Mouse (Mus musculus) T-helper 2 cell (primary cell): ENCODE results near the gene Esrrg.

Experiments used
- in situ Hi-C: fragments of 300-600 bp; cut with MboI, MseI; formaldehyde crosslinking; loops from one replicate; pipeline ENCODE4 v1.15.1; 2025; ENCODE audit warnings: high pct_unique_total_duplicates

Gene Esrrg

DNA sequence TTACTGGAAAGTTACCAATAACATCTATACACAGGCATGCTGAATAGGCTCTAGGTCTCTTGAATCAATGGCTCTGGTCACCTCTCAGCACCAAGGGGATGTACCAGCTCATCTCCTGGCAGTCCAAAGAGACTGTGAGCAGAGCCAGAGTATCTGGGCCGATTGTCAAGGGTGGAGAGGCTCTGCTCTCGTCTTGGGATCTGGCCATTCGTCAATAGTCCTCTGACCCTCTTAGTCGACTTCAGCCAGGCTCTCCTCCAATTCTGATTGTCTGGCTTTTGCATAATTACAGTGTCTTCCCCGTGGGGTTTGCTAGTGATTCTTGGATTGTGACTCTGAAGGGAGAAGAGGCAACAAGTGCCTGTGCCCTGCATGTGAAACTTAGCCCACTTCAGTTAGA, 41.3 kb downstream of the Esrrg start:
- in situ Hi-C loops = loop anchor here (10.0 kb wide), 1 partner anchor 345 kb away; no protein-coding TSS in a partner anchor

DNA sequence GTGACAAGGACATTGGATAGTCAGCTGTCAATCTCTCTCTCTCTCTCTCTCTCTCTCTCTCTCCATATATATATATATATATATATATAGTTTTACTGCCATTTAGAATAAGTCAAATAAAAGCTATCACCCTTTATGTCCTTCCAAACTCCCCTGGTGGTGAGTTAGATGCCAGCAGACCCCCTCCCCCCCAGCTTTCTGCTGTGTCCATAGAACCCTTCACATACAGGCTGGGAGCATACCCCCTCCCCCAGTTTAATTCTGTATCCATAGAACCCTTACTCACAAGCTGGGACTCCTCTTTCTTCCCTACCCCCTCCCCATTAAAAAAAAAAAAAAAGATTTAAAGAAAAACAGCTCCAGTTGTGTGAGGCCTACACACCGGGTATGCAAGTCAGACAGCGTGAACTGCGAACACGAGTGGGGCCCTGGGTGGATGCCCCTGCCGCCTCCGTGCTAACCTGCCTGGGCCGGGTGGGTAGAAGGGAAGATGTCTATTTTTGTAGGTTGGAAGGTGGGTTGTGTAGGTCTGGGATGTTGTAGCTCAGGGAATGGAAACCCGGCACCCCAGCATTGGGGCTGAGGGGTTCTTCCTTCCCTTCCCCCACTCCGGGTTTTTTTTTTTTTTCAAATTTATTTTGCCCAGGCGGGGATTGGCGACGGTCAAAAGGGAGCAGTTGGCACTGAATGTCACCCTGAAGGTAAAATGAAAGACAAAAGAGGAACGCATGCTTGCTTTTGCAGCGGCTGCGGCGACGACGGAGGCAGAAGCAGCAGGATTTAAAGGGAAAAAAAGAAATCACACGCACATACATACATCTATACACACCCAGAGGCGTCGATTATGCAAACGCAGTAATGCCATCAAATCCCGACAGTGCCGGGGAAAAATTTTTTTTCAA, 42.4 kb downstream of the Esrrg start:
- in situ Hi-C loops = loop anchor here (10.0 kb wide), 1 partner anchor 346 kb away; no protein-coding TSS in a partner anchor

DNA sequence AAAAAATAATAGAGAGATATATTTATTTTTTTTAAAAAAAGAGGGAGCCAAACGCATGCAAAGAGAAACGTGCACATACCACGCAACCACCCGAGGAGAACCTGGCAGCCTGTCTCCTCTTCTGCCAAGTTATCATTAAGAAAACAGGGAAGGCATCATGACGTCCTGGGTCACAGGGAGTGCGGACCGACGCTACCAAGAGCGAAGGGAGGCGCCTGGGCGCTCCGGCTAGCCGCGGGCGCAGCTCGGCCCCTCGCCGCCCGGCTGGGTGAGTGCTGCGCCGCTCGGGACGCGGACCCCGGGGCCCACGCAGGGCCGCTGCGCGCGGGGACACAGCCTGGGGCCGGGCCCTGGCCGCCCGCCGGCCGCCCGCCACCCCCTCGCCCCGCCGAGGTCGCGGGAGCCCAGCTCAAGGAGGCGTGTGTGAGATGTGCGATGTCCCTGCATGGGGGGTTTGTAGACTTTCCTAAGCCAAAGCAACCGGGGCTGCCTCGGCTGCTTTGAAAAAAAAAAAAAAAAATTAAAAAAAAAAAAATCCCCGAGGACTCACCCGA, 43.2 kb downstream of the Esrrg start:
- in situ Hi-C loops = loop anchor here (10.0 kb wide), 1 partner anchor 347 kb away; no protein-coding TSS in a partner anchor

DNA sequence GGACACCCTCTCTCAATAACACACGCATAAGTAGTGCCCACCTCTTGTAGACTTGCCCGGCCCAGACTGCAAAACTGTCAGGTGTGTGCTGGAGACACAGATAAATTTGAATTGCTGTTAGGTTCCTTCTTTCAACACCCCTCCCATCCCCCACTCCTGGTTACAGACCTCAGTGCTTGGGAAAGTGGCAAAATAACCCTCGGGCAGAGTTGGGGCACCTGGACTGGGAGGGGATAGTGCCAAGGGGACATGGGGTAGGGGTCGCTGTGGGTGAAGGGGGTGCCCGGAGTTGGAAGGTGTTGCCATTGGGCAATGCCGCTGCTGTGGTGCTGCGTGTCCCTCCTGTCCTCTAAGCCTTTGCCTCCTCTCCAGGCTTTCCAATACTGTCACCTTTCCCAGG, 43.9 kb downstream of the Esrrg start:
- in situ Hi-C loops = loop anchor here (10.0 kb wide), 1 partner anchor 348 kb away; no protein-coding TSS in a partner anchor

DNA sequence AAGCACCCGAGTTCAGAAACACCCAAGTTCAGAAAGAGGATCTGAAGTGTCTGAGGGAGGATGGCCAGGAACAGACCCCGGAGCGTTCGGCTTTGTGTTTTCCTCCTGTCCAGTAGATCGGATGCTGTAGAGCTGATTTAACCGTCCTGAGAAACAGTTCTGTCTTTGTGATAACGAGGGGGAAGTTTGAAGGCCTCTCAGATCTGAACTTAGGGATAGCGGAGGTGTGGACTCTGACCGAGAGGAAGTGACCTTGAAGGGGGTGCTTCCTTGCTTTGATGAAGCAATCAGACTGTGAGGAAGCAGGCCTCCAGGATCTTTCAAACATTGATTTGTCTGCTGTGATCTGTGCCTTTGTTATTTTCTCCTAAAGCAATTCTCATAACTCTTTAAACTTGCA, 44.8 kb downstream of the Esrrg start:
- in situ Hi-C loops = loop anchor here (10.0 kb wide), 1 partner anchor 349 kb away; no protein-coding TSS in a partner anchor

DNA sequence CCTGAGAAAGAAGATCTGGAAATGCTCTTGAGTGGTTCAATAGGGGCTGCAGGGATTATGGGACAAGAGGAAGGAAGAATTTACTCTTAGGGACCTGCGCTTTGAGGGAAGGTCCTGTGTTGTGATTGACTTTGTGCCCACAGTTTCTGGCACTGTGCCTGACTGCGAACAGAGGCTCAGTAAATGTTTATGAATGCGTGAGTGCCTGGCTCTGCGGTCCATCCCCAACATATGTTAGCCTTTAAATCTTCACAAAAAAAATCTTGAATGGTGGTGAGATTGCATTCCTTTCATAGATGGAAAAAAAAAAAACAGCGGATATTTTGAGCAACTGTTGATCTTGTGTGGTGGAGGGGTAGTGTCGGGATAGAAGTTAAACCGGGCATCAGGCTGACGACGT, 52.4 kb downstream of the Esrrg start:
- in situ Hi-C loops = no loop called here

DNA sequence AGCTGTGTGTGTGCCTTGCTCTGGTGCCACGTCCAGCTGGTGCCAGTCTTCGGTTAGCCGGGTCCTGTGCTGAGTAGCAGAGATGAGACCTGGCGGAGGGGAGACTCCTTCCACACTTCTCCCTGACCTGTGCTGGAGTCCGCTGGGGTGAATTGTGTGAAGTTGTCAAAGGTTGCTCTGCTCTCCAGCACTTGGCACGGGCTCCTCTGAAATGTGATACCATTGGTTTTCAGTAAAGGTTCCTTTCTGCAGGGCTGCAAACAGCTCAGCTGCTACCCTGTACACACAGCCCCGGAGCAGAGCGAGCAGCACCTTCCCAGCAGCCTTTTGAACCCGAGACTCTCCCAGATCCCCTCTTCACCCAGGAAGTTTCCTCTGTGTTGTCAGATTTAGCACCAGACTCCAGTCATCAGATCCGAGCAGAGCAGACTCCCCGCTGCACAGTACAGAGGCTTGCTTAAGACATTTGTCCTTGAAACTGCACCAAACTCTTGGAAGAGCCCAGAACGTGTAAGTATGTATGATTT, 53.6 kb downstream of the Esrrg start:
- in situ Hi-C loops = no loop called here

GRCm38 (mm10) chr1:187663376-187663775, 54.8 kb downstream of the Esrrg start:
- in situ Hi-C loops = no loop called here

- in situ Hi-C loops = no loop called here
Observed at GRCm38 (mm10) chr1:187664261-187664660, 55.7 kb downstream of the Esrrg start.

DNA sequence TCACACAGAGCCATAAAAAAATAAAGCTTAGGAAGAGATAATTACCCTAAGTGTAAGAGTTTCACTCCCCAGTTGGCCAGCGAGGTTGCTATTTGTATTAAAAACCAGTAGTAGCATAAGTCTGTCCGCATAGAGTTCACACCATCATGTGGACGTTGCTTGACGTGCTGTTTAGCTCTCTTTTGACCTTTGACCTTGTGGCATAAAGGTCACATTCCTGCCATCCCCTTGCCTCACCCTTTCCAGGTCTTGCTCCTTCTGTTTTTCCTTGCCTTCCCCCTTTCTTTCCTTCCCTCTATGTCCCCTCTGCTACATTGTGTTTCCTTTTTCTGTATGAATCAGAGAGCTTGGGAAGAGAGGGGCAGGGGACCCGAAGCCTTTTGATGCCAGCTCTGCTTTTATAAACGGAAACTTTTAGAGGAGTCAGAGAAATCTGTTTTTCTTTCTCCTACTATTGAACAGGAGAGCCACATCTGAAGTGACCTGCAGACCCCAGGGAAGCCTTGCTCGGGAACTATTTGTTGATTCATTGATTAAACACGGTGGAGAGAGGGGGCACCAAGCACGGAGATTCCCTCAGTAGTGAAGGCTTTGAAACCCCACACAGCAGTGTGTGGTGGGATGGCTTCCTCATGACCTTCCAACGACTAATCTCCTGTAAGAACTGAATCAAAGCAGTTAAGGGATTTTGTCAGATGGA, 57.5 kb downstream of the Esrrg start:
- in situ Hi-C loops = no loop called here

DNA sequence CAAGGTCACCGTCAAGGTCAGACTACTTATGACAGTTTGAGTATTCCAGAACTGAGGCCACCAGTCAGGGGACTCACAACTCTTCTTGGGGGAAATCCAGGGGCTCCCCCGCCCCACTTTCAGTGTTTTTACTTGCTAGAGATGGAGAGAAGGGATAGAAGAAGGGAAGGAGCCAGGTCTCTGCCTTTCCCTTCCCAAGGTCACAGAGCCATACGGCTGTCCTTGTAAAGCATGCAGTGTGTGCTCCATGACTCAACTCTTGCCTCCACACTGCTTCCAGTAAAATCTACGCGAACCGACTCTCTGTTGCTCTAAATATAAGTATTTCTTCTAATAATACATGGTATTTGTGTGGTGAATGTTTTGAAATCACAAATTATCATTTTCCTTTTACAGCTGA, 61.2 kb downstream of the Esrrg start:
- in situ Hi-C loops = no loop called here

GRCm38 (mm10) chr1:187672446-187672845, 63.9 kb downstream of the Esrrg start:
- in situ Hi-C loops = no loop called here

DNA sequence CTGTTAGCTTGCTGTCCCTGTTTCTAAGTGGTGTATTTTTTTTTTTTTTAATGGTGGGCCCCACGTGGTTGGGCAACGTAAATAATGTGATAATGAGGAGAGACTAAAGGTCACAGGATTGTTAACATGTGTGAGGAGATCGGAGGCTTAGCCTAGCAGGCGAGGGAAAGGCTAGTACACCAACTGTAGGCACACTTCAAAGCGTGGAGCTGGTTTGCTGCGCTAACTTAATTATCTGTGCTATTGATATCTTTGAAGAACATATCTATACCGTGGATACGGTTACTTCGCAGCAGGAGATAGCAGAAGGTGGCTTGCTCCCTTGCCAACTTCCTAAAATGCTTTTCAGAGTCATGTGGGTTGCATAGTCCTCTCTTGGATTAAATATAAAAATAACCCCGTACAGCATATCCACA, 66.2 kb downstream of the Esrrg start:
- in situ Hi-C loops = no loop called here

DNA sequence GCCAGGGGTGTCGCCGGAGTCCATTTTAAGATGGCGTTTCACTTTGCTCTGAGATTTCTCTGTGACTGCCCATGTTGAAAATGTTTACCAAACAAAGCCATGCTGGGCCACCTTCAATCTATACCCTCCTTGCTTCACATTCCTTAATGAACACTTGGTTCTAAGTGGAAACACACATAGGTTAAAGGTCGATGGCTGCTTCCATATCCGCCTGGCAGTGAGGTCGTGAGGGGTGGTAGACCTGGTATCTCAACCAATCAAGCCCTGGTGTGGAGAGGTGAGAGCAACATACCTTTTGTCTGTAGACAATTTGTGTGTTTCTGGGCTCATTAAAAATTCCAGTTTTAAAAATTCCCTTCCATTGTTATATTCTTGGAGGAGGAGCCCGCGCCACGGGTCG, 68.0 kb downstream of the Esrrg start:
- in situ Hi-C loops = no loop called here

- in situ Hi-C loops = no loop called here
Observed at GRCm38 (mm10) chr1:187679246-187679645, 70.7 kb downstream of the Esrrg start.

DNA sequence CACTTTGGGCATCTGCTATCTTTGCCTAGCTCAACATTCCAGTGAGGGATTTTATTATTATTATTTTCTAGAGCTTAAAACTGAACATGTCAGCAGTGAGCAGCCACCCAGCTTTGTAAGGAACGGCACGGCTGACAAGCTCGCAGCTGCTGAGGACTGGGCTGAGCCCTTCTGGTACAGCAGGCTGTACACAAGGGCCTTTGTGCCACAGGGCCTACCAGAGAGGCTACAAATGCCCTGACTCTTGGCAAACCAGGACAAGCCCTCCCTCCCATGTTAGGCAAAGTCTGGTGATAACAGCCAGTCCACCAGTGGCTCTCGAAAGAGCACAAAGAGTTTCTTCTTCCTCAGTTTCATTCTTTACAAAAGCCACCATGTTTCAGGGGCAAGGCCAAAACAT, 75.9 kb downstream of the Esrrg start:
- in situ Hi-C loops = loop anchor here (10.0 kb wide), 1 partner anchor 410 kb away; no protein-coding TSS in a partner anchor

- in situ Hi-C loops = no loop called here
Observed at GRCm38 (mm10) chr1:187691846-187692525, 83.4 kb downstream of the Esrrg start.

- in situ Hi-C loops = no loop called here
Observed at GRCm38 (mm10) chr1:187694865-187695264, 86.3 kb downstream of the Esrrg start.

GRCm38 (mm10) chr1:187698201-187698600, 89.6 kb downstream of the Esrrg start:
- in situ Hi-C loops = no loop called here

DNA sequence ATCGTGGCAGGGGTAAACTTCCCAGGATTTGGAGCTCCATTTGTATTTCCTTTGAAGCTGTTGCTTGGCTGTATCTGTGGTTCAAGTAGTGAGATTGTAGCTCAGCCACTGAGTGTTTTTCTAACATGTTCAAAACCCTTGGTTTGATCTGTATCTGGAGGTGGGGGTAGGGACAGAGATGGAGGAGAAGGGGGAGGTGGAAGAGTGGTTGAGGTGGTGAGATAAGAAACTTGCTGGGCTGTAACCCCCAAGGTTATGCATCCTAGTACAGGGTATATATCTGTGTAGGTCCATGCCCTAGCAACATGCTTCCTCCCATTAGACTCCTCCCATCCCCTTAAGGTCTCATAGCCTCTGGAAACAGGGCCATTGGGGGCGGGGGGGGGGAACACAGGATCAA, 92.4 kb downstream of the Esrrg start:
- in situ Hi-C loops = no loop called here

DNA sequence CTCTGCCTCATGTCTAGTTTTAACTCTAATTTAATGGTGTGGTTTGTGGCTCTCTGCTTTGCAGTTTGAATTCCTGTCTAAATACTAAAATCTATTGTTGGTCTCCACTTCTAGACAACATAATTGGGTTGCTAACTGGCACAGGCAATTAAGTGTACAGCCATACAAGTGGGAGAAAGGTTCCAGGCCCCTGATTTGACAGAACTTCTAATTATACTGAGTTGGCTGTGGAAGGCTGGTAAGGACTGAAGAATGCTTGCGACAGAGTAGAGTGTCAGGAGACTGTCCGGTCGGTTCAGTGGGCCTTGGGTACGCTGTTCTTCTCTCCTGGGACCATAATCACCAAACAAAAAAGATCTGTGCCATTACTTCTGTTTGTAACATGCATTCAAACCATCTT, 96.3 kb downstream of the Esrrg start:
- in situ Hi-C loops = no loop called here
